ENCODE assay signal across 10 mouse cellular contexts in genomic region chr14:101378545-101378944, GRCm38 (mm10).
DNase-seq lines count a peak whose midpoint lies in the region; ATAC-seq lines count a peak whose summit lies in the region.
"Had no signal": no experiment of that assay in that cellular context is flagged by ENCODE, and none has a peak within 500 bp of the region (broad histone marks: within the 10 kb centered on the region; RNA-seq: fewer than 3 reads in every experiment).

No protein-coding gene starts in this region.

- peak overlapping the region; percentile 4; the same call in 1 of the 2 replicates for H3K27ac ChIP-seq in embryonic facial prominence, embryonic 12.5 days
- H3K27ac ChIP-seq in forebrain, embryonic 14.5 days (ENCODE audit: low read depth, low read length) = no peak overlapping the region
- H3K27ac ChIP-seq in hindbrain, embryonic 16.5 days (ENCODE audit: low read depth, low read length) = no peak overlapping the region
- H3K27ac ChIP-seq in neural tube, embryonic 13.5 days (replicated peaks) = peak overlapping the region; percentile 42
- H3K27ac ChIP-seq: heart, adult 2 months; liver, embryonic 12.5 days had no signal

- no peak overlapping the region for H3K4me2 ChIP-seq in embryonic facial prominence, embryonic 12.5 days (replicated peaks)
- H3K4me2 ChIP-seq in forebrain, embryonic 14.5 days (ENCODE audit: low read length) = peak overlapping the region; percentile 58; the same call in 1 of the 2 replicates
- peak overlapping the region; percentile 50 for H3K4me2 ChIP-seq in hindbrain, embryonic 16.5 days (ENCODE audit: low read length)
- peak overlapping the region; percentile 57 for H3K4me2 ChIP-seq in neural tube, embryonic 13.5 days

- H3K4me1 ChIP-seq in embryonic facial prominence, embryonic 12.5 days = no peaks in the 10 kb centered on the region; the same call in 1 of the 2 replicates
- H3K4me1 ChIP-seq in forebrain, embryonic 14.5 days (ENCODE audit: control insufficient read depth, insufficient read depth, low read length) = peaks cover 12% of the 10 kb centered on the region
- peaks cover 7% of the 10 kb centered on the region; the same call in 1 of the 2 replicates for H3K4me1 ChIP-seq in hindbrain, embryonic 16.5 days (ENCODE audit: control insufficient read depth, insufficient read depth, low read depth, low read length)
- peaks cover 28% of the 10 kb centered on the region for H3K4me1 ChIP-seq in neural tube, embryonic 13.5 days (replicated peaks)
- H3K4me1 ChIP-seq: liver, embryonic 12.5 days had no signal

- H3K27me3 ChIP-seq in embryonic facial prominence, embryonic 12.5 days = no peaks in the 10 kb centered on the region
- H3K27me3 ChIP-seq in forebrain, embryonic 14.5 days (replicated peaks; ENCODE audit: control insufficient read depth, insufficient read depth, low read length) = no peaks in the 10 kb centered on the region
- H3K27me3 ChIP-seq in hindbrain, embryonic 16.5 days (replicated peaks; ENCODE audit: control insufficient read depth, insufficient read depth, low read length) = no peaks in the 10 kb centered on the region
- H3K27me3 ChIP-seq in neural tube, embryonic 13.5 days = 0 out of 2 replicates have a peak, but pooled peaks cover 8% of the 10 kb centered on the region
- H3K27me3 ChIP-seq: CH12.LX; liver, embryonic 12.5 days had no signal

- H3K4me3 ChIP-seq in embryonic facial prominence, embryonic 12.5 days = no peak overlapping the region
- no peak overlapping the region for H3K4me3 ChIP-seq in forebrain, embryonic 14.5 days (ENCODE audit: low read depth, low read length)
- no peak overlapping the region for H3K4me3 ChIP-seq in hindbrain, embryonic 16.5 days (ENCODE audit: low read length)
- no peak overlapping the region for H3K4me3 ChIP-seq in neural tube, embryonic 13.5 days
- H3K4me3 ChIP-seq: heart, adult 2 months; liver, embryonic 12.5 days had no signal

- ATAC-seq in embryonic facial prominence, embryonic 12.5 days (ENCODE audit: insufficient number of reproducible peaks, insufficient read depth, low FRiP score, low TSS enrichment) = no peak
- peak; percentile 32; the same call in 1 of the 2 replicates for ATAC-seq in forebrain, embryonic 14.5 days
- ATAC-seq in hindbrain, embryonic 16.5 days = no peak
- ATAC-seq in neural tube, embryonic 13.5 days (ENCODE audit: low read depth) = 0 out of 2 replicates have a peak, but pooled peaks have one; percentile 17
- ATAC-seq: liver, embryonic 12.5 days had no signal

- H3K36me3 ChIP-seq in embryonic facial prominence, embryonic 12.5 days = no peaks in the 10 kb centered on the region
- H3K36me3 ChIP-seq in forebrain, embryonic 14.5 days (ENCODE audit: control insufficient read depth, insufficient read depth, low read length) = no peaks in the 10 kb centered on the region
- no peaks in the 10 kb centered on the region for H3K36me3 ChIP-seq in hindbrain, embryonic 16.5 days (ENCODE audit: control insufficient read depth, insufficient read depth, low read length)
- no peaks in the 10 kb centered on the region for H3K36me3 ChIP-seq in neural tube, embryonic 13.5 days
- H3K36me3 ChIP-seq: liver, embryonic 12.5 days had no signal

- WGBS in embryonic facial prominence, embryonic 12.5 days = 66% methylated on average over 8 of the region's 8 CpGs
- WGBS in forebrain, embryonic 14.5 days = 61% methylated on average over 8 of the region's 8 CpGs
- WGBS in hindbrain, embryonic 16.5 days = 51% methylated on average over 8 of the region's 8 CpGs
- 61% methylated on average over 8 of the region's 8 CpGs for WGBS in neural tube, embryonic 13.5 days

- H3K9ac ChIP-seq in embryonic facial prominence, embryonic 12.5 days = no peak overlapping the region
- no peak overlapping the region for H3K9ac ChIP-seq in forebrain, embryonic 14.5 days (ENCODE audit: low read length)
- H3K9ac ChIP-seq in hindbrain, embryonic 16.5 days (ENCODE audit: low read depth, low read length) = peak overlapping the region; percentile 4; the same call in 1 of the 2 replicates
- H3K9ac ChIP-seq in neural tube, embryonic 13.5 days = 0 out of 2 replicates have a peak overlapping the region, but pooled peaks have one; percentile 66
- H3K9ac ChIP-seq: liver, embryonic 12.5 days had no signal

- H3K9me3 ChIP-seq in embryonic facial prominence, embryonic 12.5 days = no peaks in the 10 kb centered on the region
- no peaks in the 10 kb centered on the region for H3K9me3 ChIP-seq in forebrain, embryonic 14.5 days (replicated peaks; ENCODE audit: control insufficient read depth, low read length)
- H3K9me3 ChIP-seq in hindbrain, embryonic 16.5 days (ENCODE audit: control insufficient read depth, low read length) = no peaks in the 10 kb centered on the region
- no peaks in the 10 kb centered on the region for H3K9me3 ChIP-seq in neural tube, embryonic 13.5 days
- H3K9me3 ChIP-seq: liver, embryonic 12.5 days had no signal

- DNase-seq in forebrain, embryonic 14.5 days (ENCODE audit: low spot score) = peak; percentile 21
- no peak for DNase-seq in retina, embryonic 14.5 days (ENCODE audit: low spot score)
- DNase-seq in kidney, adult 8-10 months = no peak
- DNase-seq in kidney, postnatal 25 days = no peak

Comparison
In these comparisons a context has a peak if more than half of its experiments do, and no peak if none do; other contexts are left out.
1. ATAC-seq: peak in forebrain, embryonic 14.5 days (single experiment) and neural tube, embryonic 13.5 days (single experiment); none in embryonic facial prominence, embryonic 12.5 days (single experiment) and hindbrain, embryonic 16.5 days (single experiment).
2. H3K27ac ChIP-seq: peak in embryonic facial prominence, embryonic 12.5 days (single experiment) and neural tube, embryonic 13.5 days (single experiment); none in forebrain, embryonic 14.5 days (single experiment) and hindbrain, embryonic 16.5 days (single experiment).
3. H3K9ac ChIP-seq: peak in hindbrain, embryonic 16.5 days (single experiment) and neural tube, embryonic 13.5 days (single experiment); none in embryonic facial prominence, embryonic 12.5 days (single experiment) and forebrain, embryonic 14.5 days (single experiment).